ENCODE assay signal across 8 mouse cellular contexts in genomic region chr17:87531411-87532157, GRCm38 (mm10).
DNase-seq lines count a peak whose midpoint lies in the region; ATAC-seq lines count a peak whose summit lies in the region.

No protein-coding gene starts in this region.

- H3K27me3 ChIP-seq in neural tube, embryonic 14.5 days (ENCODE audit: control insufficient read depth, insufficient read depth, low read length) = no peaks in the 10 kb centered on the region

- peak; percentile 22 to 26 for DNase-seq in cerebellum, postnatal 14 days
- no peak for DNase-seq in cerebellum, adult 9-11 months
- DNase-seq in heart, adult 18-20 months = peak; percentile 79 to 85
- peak; percentile 42 for DNase-seq in kidney, adult 18-20 months
- peak; percentile 65 to 81 for DNase-seq in lung, adult 18-20 months
- DNase-seq in spleen, postnatal 14 days (ENCODE audit: low spot score in 2 of 2) = no peak

- peaks cover 11% of the 10 kb centered on the region; the same call in 1 of the 2 replicates for H3K4me1 ChIP-seq in neural tube, embryonic 14.5 days (ENCODE audit: control insufficient read depth, insufficient read depth, low read length)

- no peaks in the 10 kb centered on the region for H3K9me3 ChIP-seq in neural tube, embryonic 14.5 days (ENCODE audit: control insufficient read depth, low read length)

- H3K4me2 ChIP-seq in neural tube, embryonic 14.5 days (ENCODE audit: low read depth, low read length) = peak overlapping the region; percentile 63

- 0 out of 2 replicates have a peak overlapping the region, but pooled peaks have one; percentile 3 for H3K27ac ChIP-seq in neural tube, embryonic 14.5 days (ENCODE audit: low read depth, low read length)

- peak overlapping the region; percentile 38; the same call in 1 of the 2 replicates for H3K4me3 ChIP-seq in neural tube, embryonic 14.5 days (ENCODE audit: low read depth, low read length)

- no peaks in the 10 kb centered on the region for H3K36me3 ChIP-seq in neural tube, embryonic 14.5 days (ENCODE audit: control insufficient read depth, insufficient read depth, low read length)

- peak overlapping the region; percentile 37; the same call in 1 of the 2 replicates for H3K9ac ChIP-seq in neural tube, embryonic 14.5 days (replicated peaks; ENCODE audit: low read depth, low read length)

- 3% methylated on average over 21 of the region's 21 CpGs for WGBS in neural tube, embryonic 14.5 days

- ATAC-seq in common myeloid progenitor, adult 5-6 weeks (replicated peaks; ENCODE audit: low read depth, poor library complexity, severe bottlenecking) = peak; percentile 43
- ATAC-seq in neural tube, embryonic 14.5 days (ENCODE audit: low read depth) = no peak

Comparison
In these comparisons a context has a peak if more than half of its experiments do, and no peak if none do; other contexts are left out.
1. DNase-seq: peak in cerebellum, postnatal 14 days (2 of 2), heart, adult 18-20 months (2 of 2), kidney, adult 18-20 months (single experiment) and lung, adult 18-20 months (2 of 2); none in cerebellum, adult 9-11 months (single experiment) and spleen, postnatal 14 days (0 of 2).